Comparison of ENCODE assay signal across 7 mouse cellular contexts in the genomic region with DNA sequence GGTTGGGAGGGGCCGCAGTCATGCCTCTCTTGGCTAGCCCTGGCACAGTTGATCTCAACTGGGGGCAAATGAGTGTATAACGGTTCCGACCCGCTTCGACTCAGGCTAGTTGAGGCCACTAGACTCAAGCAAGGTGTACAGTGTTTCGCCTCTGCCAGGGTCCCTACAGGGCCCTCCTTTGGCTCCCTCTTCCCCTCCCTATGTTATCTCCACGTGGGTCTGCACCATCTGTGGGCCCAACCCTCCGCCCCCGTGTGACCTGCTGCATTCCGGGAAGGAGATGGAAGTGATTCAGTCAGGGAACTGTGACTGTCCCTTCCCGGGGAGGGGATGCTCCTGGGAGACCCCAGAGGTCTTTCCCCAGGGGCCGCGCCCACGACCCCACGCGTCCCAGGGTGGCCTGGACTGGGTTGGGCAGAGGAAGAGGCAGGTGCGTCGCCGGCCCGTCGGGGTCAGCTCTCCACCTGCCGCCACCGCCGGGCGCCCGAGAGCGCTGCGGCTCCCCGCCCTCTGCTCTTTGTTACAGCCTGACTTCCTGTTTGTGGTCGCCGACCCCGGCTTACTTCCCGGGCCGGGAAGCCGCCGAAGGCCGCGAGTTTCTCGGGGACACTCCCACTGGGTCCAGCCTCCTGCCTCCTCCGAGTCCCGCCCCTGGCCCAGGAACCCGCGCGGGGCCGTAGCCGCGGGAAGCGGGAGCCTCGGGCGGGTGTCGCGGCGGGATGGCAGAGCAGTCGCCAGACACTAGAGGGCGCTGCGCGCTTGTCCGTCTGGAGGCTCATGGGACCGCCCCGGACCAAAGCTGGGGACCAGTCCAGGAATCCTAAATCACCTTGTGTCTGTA. TPM values are rescaled to one million over a fixed set of nuclear protein-coding genes. Genes with fewer than 3 reads are reported as not detected.
DNase-seq lines count a peak whose midpoint lies in the region; ATAC-seq and TF ChIP-seq lines count a peak whose summit lies in the region.

No protein-coding gene starts in this region.

- H3K4me2 ChIP-seq in limb, embryonic 11.5 days (ENCODE audit: low read depth, severe bottlenecking): peak overlapping the region; percentile 68
- H3K4me2 ChIP-seq in midbrain, embryonic 13.5 days (replicated peaks): peak overlapping the region; percentile 67

- H3K27me3 ChIP-seq in embryonic facial prominence, embryonic 10.5 days (replicated peaks; ENCODE audit: low read depth, poor library complexity, severe bottlenecking): peaks cover 42% of the 10 kb centered on the region
- peaks cover under 1% of the 10 kb centered on the region; the same call in 1 of the 2 replicates for H3K27me3 ChIP-seq in limb, embryonic 11.5 days (ENCODE audit: control insufficient read depth, insufficient read depth, low read length)
- H3K27me3 ChIP-seq in midbrain, embryonic 13.5 days: peaks cover 25% of the 10 kb centered on the region
- H3K27me3 ChIP-seq in small intestine, adult 2 months (ENCODE audit: control insufficient read depth, insufficient read depth, low read length): no peaks in the 10 kb centered on the region

- ATAC-seq in limb, embryonic 11.5 days (ENCODE audit: insufficient number of reproducible peaks, low FRiP score, low TSS enrichment, low read depth): peak; percentile 81
- ATAC-seq in midbrain, embryonic 13.5 days: peak; percentile 90

- TF ChIP-seq POLR2A in small intestine, adult 2 months (IDR thresholded peaks at IDR 0.05; ENCODE audit: low read depth, low read length): no peak

- TF ChIP-seq CTCF in small intestine, adult 2 months (IDR thresholded peaks at IDR 0.05; ENCODE audit: extremely low read depth, insufficient read length, insufficient replicate concordance, low read depth, low read length): peak; percentile 93

- H3K36me3 ChIP-seq in embryonic facial prominence, embryonic 10.5 days (replicated peaks): no peaks in the 10 kb centered on the region
- H3K36me3 ChIP-seq in limb, embryonic 11.5 days (ENCODE audit: control insufficient read depth, insufficient read depth, low read length): no peaks in the 10 kb centered on the region
- H3K36me3 ChIP-seq in midbrain, embryonic 13.5 days: no peaks in the 10 kb centered on the region
- peaks cover 6% of the 10 kb centered on the region; the same call in 1 of the 2 replicates for H3K36me3 ChIP-seq in small intestine, adult 2 months (ENCODE audit: control insufficient read depth, insufficient read depth, low read length)

- H3K27ac ChIP-seq in embryonic facial prominence, embryonic 10.5 days (replicated peaks): peak overlapping the region; percentile 95
- H3K27ac ChIP-seq in limb, embryonic 11.5 days (replicated peaks; ENCODE audit: low read depth, low read length): no peak overlapping the region
- peak overlapping the region; percentile 51 for H3K27ac ChIP-seq in midbrain, embryonic 13.5 days
- peak overlapping the region; percentile 36 for H3K27ac ChIP-seq in small intestine, adult 2 months (ENCODE audit: insufficient read depth, low read depth, low read length)

- WGBS in embryonic facial prominence, embryonic 10.5 days: 8% methylated on average over 60 of the region's 60 CpGs
- 8% methylated on average over 59 of the region's 60 CpGs for WGBS in limb, embryonic 11.5 days
- WGBS in midbrain, embryonic 13.5 days: 8% methylated on average over 60 of the region's 60 CpGs
- WGBS in small intestine, adult 2 months: 7% methylated on average over 60 of the region's 60 CpGs

- H3K9ac ChIP-seq in limb, embryonic 11.5 days (ENCODE audit: low read length): peak overlapping the region; percentile 55
- H3K9ac ChIP-seq in midbrain, embryonic 13.5 days (replicated peaks): peak overlapping the region; percentile 66

- H3K4me3 ChIP-seq in embryonic facial prominence, embryonic 10.5 days: peak overlapping the region; percentile 76
- H3K4me3 ChIP-seq in limb, embryonic 11.5 days (ENCODE audit: low read depth, low read length): peak overlapping the region; percentile 36
- H3K4me3 ChIP-seq in midbrain, embryonic 13.5 days (replicated peaks): peak overlapping the region; percentile 56
- peak overlapping the region; percentile 68 for H3K4me3 ChIP-seq in small intestine, adult 2 months (ENCODE audit: low read depth, low read length)

- no peaks in the 10 kb centered on the region for H3K9me3 ChIP-seq in embryonic facial prominence, embryonic 10.5 days
- no peaks in the 10 kb centered on the region for H3K9me3 ChIP-seq in limb, embryonic 11.5 days (ENCODE audit: control insufficient read depth, low read length)
- no peaks in the 10 kb centered on the region for H3K9me3 ChIP-seq in midbrain, embryonic 13.5 days

- DNase-seq in adrenal gland, adult 8-10 months: peak; percentile 82
- DNase-seq in embryonic facial prominence, embryonic 10.5 days (ENCODE audit: low spot score): peak; percentile 90
- DNase-seq in heart, adult 11 months: peak; percentile 99
- peak; percentile 95 for DNase-seq in kidney, adult 18-20 months
- peak; percentile 92 for DNase-seq in limb, embryonic 11.5 days (ENCODE audit: low spot score)

- H3K4me1 ChIP-seq in embryonic facial prominence, embryonic 10.5 days: peaks cover 17% of the 10 kb centered on the region
- no peaks in the 10 kb centered on the region for H3K4me1 ChIP-seq in limb, embryonic 11.5 days (ENCODE audit: control insufficient read depth, insufficient read depth, low read length)
- 0 out of 2 replicates have a peak, but pooled peaks cover 5% of the 10 kb centered on the region for H3K4me1 ChIP-seq in midbrain, embryonic 13.5 days (replicated peaks)
- peaks cover 3% of the 10 kb centered on the region for H3K4me1 ChIP-seq in small intestine, adult 2 months (ENCODE audit: control insufficient read depth, insufficient read depth, insufficient read length, low read length)

RNA-seq across cellular contexts. Expression of a gene that starts 12.1 kb away (rescaled TPM):
- total RNA-seq in adrenal gland, adult 8-10 months (2022): 10 to 100 TPM; 11.5 to 18.6 (median 16.2) TPM
- polyA plus RNA-seq in embryonic facial prominence, embryonic 10.5 days (2016; fragmentation: Nextera tagmentation; extraction: Ambion mirVana): 4.4 and 4.6 TPM in 2 replicates
- 3.1 and 3.4 TPM in 2 replicates for polyA plus RNA-seq in limb, embryonic 11.5 days (2014; fragmentation: Nextera tagmentation; extraction: Ambion mirVana)
- 5.4 and 5.9 TPM in 2 replicates for polyA plus RNA-seq in midbrain, embryonic 13.5 days (2015; fragmentation: Nextera tagmentation; extraction: Ambion mirVana)
- polyA plus RNA-seq in small intestine, adult 2 months (2012; rRNA removed): 9.8 and 22.1 TPM in 2 replicates

RNA-seq across cellular contexts. Expression of a gene that starts 13.4 kb away (rescaled TPM):
- 1 to 10 TPM; 3.9 to 7.2 (median 4.9) TPM for total RNA-seq in adrenal gland, adult 8-10 months (2022)
- polyA plus RNA-seq in embryonic facial prominence, embryonic 10.5 days (2016; fragmentation: Nextera tagmentation; extraction: Ambion mirVana): 0.90 and 1.1 TPM in 2 replicates
- 0.57 and 0.69 TPM in 2 replicates for polyA plus RNA-seq in limb, embryonic 11.5 days (2014; fragmentation: Nextera tagmentation; extraction: Ambion mirVana)
- 4.0 and 4.3 TPM in 2 replicates for polyA plus RNA-seq in midbrain, embryonic 13.5 days (2015; fragmentation: Nextera tagmentation; extraction: Ambion mirVana)
- 5.8 and 6.9 TPM in 2 replicates for polyA plus RNA-seq in small intestine, adult 2 months (2012; rRNA removed)

RNA-seq across cellular contexts. Expression of a gene that starts 49.1 kb away (rescaled TPM):
- 10 to 100 TPM; 27.2 to 29.5 (median 27.7) TPM for total RNA-seq in adrenal gland, adult 8-10 months (2022)
- 23.1 and 25.1 TPM in 2 replicates for polyA plus RNA-seq in embryonic facial prominence, embryonic 10.5 days (2016; fragmentation: Nextera tagmentation; extraction: Ambion mirVana)
- polyA plus RNA-seq in limb, embryonic 11.5 days (2014; fragmentation: Nextera tagmentation; extraction: Ambion mirVana): 12.1 and 14.6 TPM in 2 replicates
- 26.0 and 26.3 TPM in 2 replicates for polyA plus RNA-seq in midbrain, embryonic 13.5 days (2015; fragmentation: Nextera tagmentation; extraction: Ambion mirVana)
- 11.3 and 22.9 TPM in 2 replicates for polyA plus RNA-seq in small intestine, adult 2 months (2012; rRNA removed)
